Mouse (Mus musculus): ENCODE measurements around the gene Gmcl1.

Gene Gmcl1

GRCm38 (mm10) chr6:86665560-86666307 is 67.4 kb downstream of the Gmcl1 start:
- DNase-seq (ENCODE audit: low read depth in 1 of 2, low spot score in 2 of 2), result no peak

GRCm38 (mm10) chr6:86665076-86665475 is 68.1 kb downstream of the Gmcl1 start:
- no peak for DNase-seq (ENCODE audit: low read depth in 1 of 2, low spot score in 2 of 2)

GRCm38 (mm10) chr6:86660161-86660877 is 72.9 kb downstream of the Gmcl1 start:
- DNase-seq (ENCODE audit: low read depth in 1 of 2, low spot score in 2 of 2), result no peak

- no peak for DNase-seq (ENCODE audit: low read depth in 1 of 2, low spot score in 2 of 2)
These were observed 74.7 kb downstream of the Gmcl1 start for GRCm38 (mm10) chr6:86658501-86658900.

GRCm38 (mm10) chr6:86654270-86654916 is 78.8 kb downstream of the Gmcl1 start:
- DNase-seq (ENCODE audit: low read depth in 1 of 2, low spot score in 2 of 2), result no peak

GRCm38 (mm10) chr6:86653026-86653425 is 80.2 kb downstream of the Gmcl1 start:
- DNase-seq (ENCODE audit: low read depth in 1 of 2, low spot score in 2 of 2), result no peak

GRCm38 (mm10) chr6:86646143-86646542 is 87.0 kb downstream of the Gmcl1 start:
- no peak for DNase-seq (ENCODE audit: low read depth in 1 of 2, low spot score in 2 of 2)

GRCm38 (mm10) chr6:86645551-86645950 is 87.6 kb downstream of the Gmcl1 start:
- DNase-seq (ENCODE audit: low read depth in 1 of 2, low spot score in 2 of 2), result no peak

GRCm38 (mm10) chr6:86644775-86645400 is 88.3 kb downstream of the Gmcl1 start:
- DNase-seq (ENCODE audit: low read depth in 1 of 2, low spot score in 2 of 2), result no peak
